Mouse (Mus musculus) kidney, postnatal 14 days (tissue): ENCODE data around the gene Tnfsf12.
"Not testable (repeated sequence)": the region's sequence is repeated elsewhere in the genome, so short reads cannot be mapped to it uniquely, and the experiment has no call there.

ENCODE experiments used
- DNase-seq: peaks from one replicate; pipeline ENCODE4 v3.0.0; 2022; ENCODE audit warnings: mixed read lengths

Tnfsf12 gene

GRCm38 (mm10) chr11:69695361-69696181, at the start of gene Tnfsf12, which contains the start of gene Tnfsfm13:
Gene Tnfsf12 (minus strand): TSS chr11:69695849.
Gene Tnfsfm13 (minus strand): TSS chr11:69696098.
- DNase-seq = peak; percentile 89

- DNase-seq = not testable (repeated sequence)
These were observed 35.8 kb upstream of the Tnfsf12 start for GRCm38 (mm10) chr11:69731408-69731807.

GRCm38 (mm10) chr11:69729063-69729462, 33.4 kb upstream of the Tnfsf12 start:
- DNase-seq = peak; percentile 57

- DNase-seq = no peak
These were observed 30.3 kb upstream of the Tnfsf12 start for GRCm38 (mm10) chr11:69725951-69726350.

DNA sequence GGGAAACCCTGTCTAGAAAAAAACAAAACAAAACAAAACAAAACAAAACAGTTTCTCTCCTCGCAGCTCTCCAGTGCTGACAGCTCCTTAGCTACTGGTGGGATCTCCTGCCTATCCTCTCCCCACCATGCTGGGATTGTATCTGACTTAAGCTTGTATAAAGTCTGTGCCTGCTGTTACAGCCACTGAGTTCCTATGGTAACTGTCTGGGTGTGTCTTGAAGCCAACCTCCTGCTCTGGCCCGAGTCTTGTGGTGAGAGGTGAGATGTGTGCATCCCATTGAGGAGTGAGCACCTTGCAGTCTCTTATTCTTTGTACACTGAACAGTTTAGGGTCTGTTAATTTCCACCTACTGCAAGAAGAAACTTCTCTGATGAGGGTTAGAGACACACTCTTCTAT, 27.4 kb upstream of the Tnfsf12 start:
- DNase-seq = no peak

DNA sequence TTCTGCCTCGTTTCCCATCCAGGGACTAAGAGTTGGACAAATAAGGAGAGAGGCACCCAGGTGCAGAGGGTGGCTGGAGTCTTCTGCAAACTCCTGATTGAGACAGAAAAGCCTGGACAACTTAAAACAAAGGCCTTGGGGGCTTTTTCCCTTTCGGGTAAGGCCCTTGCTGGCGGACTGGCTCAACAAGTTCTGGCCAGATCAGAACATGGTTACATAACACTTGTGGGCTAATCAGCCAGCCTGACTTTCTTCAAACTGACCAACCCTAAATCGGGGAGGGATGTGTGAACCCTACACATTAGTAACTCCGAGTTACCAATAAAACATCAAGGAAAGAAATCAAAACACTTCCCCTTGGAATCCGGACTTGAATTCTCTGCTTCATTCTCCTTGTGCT, 25.2 kb upstream of the Tnfsf12 start:
- DNase-seq = no peak

- DNase-seq = no peak
These were observed 23.8 kb upstream of the Tnfsf12 start for GRCm38 (mm10) chr11:69719423-69719822.

DNA sequence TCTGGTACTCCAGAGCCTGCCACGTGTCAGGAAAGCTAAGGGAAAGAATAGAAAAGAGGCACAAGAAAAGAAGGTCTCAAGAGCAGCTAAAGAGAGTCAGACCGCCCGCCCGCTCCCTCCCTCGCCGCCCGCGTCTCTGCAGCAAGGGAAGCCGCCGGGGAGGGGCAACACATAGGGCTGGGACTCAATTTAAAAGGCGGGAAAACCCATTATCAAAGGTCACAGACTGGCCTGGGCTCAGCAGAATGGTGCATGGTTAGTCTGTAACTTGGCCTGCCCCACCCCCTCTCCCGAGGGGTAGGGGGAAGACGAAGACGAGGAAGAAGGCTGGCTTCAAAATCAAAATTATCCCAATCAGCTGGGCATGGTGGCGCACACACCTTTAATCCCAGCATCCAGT, 23.0 kb upstream of the Tnfsf12 start:
- peak; percentile 47 for DNase-seq

DNA sequence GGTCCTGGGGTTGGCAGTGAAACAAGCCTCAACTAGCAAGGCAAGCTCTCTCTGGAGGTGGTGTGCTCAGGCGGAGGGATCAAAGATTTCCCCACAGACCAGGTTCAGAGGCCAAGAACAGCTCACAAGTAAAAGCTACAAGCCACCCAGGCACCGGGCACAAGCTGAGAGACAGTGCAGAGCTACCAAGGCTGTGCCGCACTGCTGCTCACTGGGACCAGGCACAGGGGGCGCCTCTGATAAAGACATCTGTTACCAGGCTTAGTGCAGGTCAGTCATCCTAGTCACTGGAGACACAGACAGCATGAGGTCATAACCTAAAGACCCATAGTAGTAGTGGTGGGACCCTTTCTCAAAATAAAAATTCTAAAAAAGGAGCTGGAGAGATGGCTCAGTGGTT, 21.3 kb upstream of the Tnfsf12 start:
- no peak for DNase-seq

DNA sequence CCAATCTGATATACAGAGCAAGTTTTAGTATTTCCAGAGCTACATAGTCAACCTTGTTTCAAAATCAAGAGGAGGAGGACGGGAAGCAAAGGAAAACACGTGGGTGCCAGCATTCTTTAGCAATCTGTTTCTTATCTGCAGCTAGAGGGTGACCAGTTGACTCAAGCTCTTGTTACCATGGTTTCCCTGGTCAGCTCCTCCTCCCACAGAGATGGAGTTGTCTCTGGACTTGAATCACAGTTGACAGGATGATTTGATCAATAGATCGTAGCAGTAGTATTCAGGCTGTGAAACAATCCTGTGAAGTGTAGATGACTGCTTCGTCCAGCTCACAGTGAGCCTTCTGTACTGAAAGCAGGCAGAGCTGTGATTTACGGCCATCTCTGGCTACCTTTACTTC, 20.3 kb upstream of the Tnfsf12 start:
- peak; percentile 49 for DNase-seq

- peak; percentile 60 for DNase-seq
These were observed 19.8 kb upstream of the Tnfsf12 start for GRCm38 (mm10) chr11:69715482-69715881.

DNA sequence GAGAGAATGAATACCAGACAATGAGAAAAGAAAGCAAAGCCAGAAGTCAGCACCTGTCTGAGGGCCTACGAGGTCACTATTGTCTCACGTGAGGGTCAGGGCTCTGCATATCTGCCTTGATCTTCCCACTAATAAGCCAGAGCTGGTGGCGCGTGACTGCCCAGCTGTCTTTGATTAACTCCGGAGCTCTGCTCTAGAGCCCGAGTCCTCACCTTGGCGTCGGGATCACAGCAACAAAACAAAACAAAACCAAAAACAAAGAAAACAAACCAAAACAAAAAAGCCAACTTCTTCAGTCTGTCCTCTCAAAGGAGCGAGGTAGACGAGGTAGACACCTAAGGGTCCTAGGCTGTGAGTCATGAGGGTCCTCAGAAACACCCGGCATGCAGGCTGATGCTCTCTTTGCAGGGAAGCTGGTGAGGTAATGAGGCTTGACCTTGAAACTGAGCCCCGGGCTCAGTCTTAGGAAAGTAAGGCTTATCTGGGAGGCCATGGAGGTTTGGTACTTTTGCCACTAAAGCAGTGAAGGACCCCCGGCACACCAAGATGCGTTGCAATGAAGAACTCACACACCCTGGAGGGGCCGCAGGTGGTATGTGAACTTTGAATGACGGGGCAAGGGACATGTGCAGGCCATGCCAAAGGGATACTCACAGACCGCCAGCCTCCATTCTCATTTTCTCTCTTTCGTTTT, 19.1 kb upstream of the Tnfsf12 start:
- DNase-seq = peak; percentile 71

DNA sequence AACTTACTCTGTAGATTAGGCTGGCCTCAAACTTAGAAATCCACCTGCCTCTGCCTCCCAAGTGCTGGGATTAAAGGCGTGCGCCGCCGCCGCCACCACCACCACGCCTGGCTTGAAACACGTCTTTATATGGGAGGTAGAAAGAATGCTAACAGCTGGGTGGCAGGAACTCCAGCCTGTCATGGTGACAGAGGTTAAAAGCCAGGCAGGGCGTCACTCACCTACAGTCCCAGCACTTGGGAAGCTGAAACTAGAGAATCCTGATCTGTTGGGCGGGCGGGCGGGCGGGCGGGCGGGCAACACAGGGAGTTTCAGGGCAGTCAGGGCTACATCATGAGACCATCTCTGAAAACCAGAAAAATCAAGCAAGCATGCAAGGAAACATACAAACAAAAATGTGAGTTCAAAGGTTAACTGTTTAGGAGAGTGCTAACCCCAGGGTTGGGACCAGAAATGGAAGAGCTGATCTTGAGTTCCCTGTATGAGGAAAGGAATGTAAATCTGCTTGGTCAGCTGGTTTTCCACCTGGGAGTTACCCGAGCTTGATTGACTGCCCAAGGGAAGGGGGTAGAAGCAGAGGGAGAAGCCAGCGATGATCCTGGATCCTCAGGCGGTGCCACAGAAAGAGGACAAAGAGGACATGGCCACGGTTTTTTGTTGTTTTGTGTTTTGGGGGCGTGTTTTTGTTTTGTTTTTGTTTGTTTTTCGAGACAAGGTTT, 17.5 kb upstream of the Tnfsf12 start:
- peak; percentile 47 for DNase-seq

DNA sequence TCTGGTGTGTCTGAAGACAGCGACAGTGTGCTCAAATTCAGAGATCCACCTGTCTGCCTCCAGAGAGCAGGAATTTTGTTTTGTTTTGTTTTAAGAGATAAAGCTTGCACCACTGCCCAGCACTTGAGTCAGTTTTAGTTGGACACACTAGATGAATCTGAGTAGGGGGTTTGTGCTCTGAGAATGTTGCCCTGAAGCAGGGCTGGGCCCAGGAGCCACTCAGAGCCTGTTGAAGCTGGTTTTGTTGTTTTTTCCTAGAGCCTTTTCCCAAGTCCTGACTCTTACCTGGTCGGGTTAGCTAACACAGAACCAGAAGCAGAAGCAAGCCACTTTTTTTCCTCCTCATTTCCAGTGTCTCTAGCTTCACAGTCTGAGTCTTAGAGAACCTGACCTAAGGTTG, 15.4 kb upstream of the Tnfsf12 start:
- DNase-seq = no peak

DNA sequence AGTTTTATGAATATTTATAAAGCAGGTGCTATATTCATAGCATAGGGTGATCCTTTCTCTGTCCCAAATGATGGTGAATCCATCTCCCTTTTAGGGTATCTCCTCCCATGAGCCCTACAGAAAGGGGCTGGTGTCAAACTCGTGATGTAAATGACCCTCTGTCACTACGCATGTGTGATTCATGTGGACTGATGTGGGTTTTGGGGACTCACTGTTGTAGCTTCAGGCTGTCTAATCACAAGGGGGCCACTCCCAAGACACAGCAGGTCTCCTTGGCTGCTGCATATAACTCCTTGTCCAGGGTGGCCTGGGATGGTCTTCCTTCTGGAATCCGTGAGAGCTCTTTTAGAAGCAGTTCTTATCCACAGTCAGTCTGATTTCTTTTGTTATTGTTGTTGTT, 14.8 kb upstream of the Tnfsf12 start:
- no peak for DNase-seq

GRCm38 (mm10) chr11:69709554-69710446, 14.2 kb upstream of the Tnfsf12 start:
- DNase-seq = no peak

GRCm38 (mm10) chr11:69708614-69709265, 13.1 kb upstream of the Tnfsf12 start:
- no peak for DNase-seq

- DNase-seq = no peak
These were observed 12.3 kb upstream of the Tnfsf12 start for GRCm38 (mm10) chr11:69707873-69708381.

GRCm38 (mm10) chr11:69707480-69707847, 11.8 kb upstream of the Tnfsf12 start:
- no peak for DNase-seq

- peak; percentile 75 for DNase-seq
These were observed 11.3 kb upstream of the Tnfsf12 start for GRCm38 (mm10) chr11:69706775-69707479.

GRCm38 (mm10) chr11:69704613-69705010, 9.0 kb upstream of the Tnfsf12 start:
- DNase-seq = no peak
